Mouse (Mus musculus) embryonic facial prominence, embryonic 12.5 days (tissue): ENCODE results near the gene Oxsr1. TPM values are rescaled to one million over a fixed set of nuclear protein-coding genes. Genes with fewer than 3 reads are reported as not detected.

Source experiments
- ATAC-seq: fragments of 200-750 bp; cut with Nextera tagmentation; 2 replicates; pipeline ENCODE4 v1.8.0; 2017; ENCODE audit not compliant: insufficient number of reproducible peaks, insufficient read depth, low FRiP score, low TSS enrichment
- H3K27ac ChIP-seq: fragments of 300-500 bp; sonication (generic); 2 replicates; pipeline ENCODE4 v1.5.1; 2016; ENCODE audit warnings: mild to moderate bottlenecking
- H3K27me3 ChIP-seq: fragments of 300-500 bp; sonication (generic); 2 replicates; pipeline ENCODE4 v1.6.1; 2016; ENCODE audit warnings: mild to moderate bottlenecking, moderate library complexity
- H3K36me3 ChIP-seq: fragments of 300-500 bp; sonication (generic); 2 replicates; pipeline ENCODE4 v1.6.1; 2016; ENCODE audit warnings: mild to moderate bottlenecking
- H3K4me1 ChIP-seq: fragments of 300-500 bp; sonication (generic); 2 replicates; pipeline ENCODE4 v1.6.1; 2016
- H3K4me2 ChIP-seq: fragments of 300-500 bp; sonication (generic); replicated peaks from 2 replicates; pipeline ENCODE4 v1.6.1; 2016; ENCODE audit warnings: mild to moderate bottlenecking, moderate library complexity
- H3K4me3 ChIP-seq: fragments of 300-500 bp; sonication (generic); 2 replicates; pipeline ENCODE4 v1.5.1; 2016; ENCODE audit warnings: mild to moderate bottlenecking
- H3K9ac ChIP-seq: fragments of 300-500 bp; sonication (generic); 2 replicates; pipeline ENCODE4 v1.6.1; 2016; ENCODE audit warnings: mild to moderate bottlenecking, moderate library complexity
- H3K9me3 ChIP-seq: fragments of 300-500 bp; sonication (generic); 2 replicates; pipeline ENCODE4 v1.6.1; 2016; ENCODE audit warnings: mild to moderate bottlenecking, moderate library complexity
- WGBS: fragments of 180-500 bp; shearing (Covaris S2); methylation state at CpG from one replicate; pipeline ENCODE4 v1.1.7; 2016; 5-methylcytosine and 5-hydroxymethylcytosine counted together
- polyA plus RNA-seq: library from polyadenylated mRNA; unstranded; fragments of >200 nt; fragmentation: Nextera tagmentation; extraction: Ambion mirVana; gene quantifications from 2 replicates; pipeline ENCODE4 v1.2.1, GENCODE M21; 2016

Oxsr1 gene
- polyA plus RNA-seq, 1 experiment from 2014 or later, result 18.0 TPM

DNA sequence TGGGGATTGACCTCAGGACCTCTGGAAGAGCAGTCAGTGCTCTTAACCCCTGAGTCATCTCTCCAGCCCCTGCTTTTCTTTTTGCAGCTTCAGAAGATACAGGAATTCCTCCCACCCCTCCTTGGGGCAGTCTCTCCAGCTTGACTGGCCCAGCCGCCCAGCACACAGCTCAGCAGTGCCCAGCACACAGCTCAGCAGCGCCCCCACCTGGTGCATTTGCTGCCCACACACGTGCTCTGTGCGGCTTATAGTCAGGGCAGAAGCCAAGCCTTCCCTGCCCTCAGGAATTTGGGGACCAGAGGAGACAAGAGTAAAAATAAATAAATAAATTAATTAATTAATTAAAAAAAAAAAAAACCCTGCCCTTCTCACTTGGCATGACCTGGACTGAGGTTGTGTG is 29.8 kb upstream of the Oxsr1 start:
- Histone ChIP-seq H3K4me1 (no peaks in the 10 kb centered on the region), H3K27ac (no peak overlapping the region), H3K9me3 (no peaks in the 10 kb centered on the region), H3K4me2 (no peak overlapping the region), H3K9ac (no peak overlapping the region), H3K36me3 (peaks cover 36% of the 10 kb centered on the region), H3K27me3 (no peaks in the 10 kb centered on the region), H3K4me3 (no peak overlapping the region)
- whole genome bisulfite sequencing, result 32% methylated on average over 4 of the region's 4 CpGs
- ATAC-seq, result no peak

- H3K9me3 ChIP-seq, result no peaks in the 10 kb centered on the region
- H3K27me3 ChIP-seq, result no peaks in the 10 kb centered on the region
- no peak overlapping the region for H3K4me3 ChIP-seq
- H3K36me3 ChIP-seq, result peaks cover 45% of the 10 kb centered on the region
- H3K4me1 ChIP-seq, result no peaks in the 10 kb centered on the region
- 82% methylated on average over 10 of the region's 10 CpGs for WGBS
- no peak overlapping the region for H3K9ac ChIP-seq
- no peak for ATAC-seq
- no peak overlapping the region for H3K27ac ChIP-seq
- H3K4me2 ChIP-seq, result no peak overlapping the region
Observed at GRCm38 (mm10) chr9:119350947-119351705, 28.9 kb upstream of the Oxsr1 start.

GRCm38 (mm10) chr9:119350531-119350930 is 28.3 kb upstream of the Oxsr1 start:
- ATAC-seq, result no peak
- Histone ChIP-seq H3K27ac (no peak overlapping the region), H3K36me3 (peaks cover 51% of the 10 kb centered on the region), H3K4me3 (no peak overlapping the region), H3K27me3 (no peaks in the 10 kb centered on the region), H3K4me1 (no peaks in the 10 kb centered on the region), H3K9ac (no peak overlapping the region), H3K9me3 (no peaks in the 10 kb centered on the region), H3K4me2 (no peak overlapping the region)
- WGBS, result 89% methylated on average over 3 of the region's 3 CpGs

DNA sequence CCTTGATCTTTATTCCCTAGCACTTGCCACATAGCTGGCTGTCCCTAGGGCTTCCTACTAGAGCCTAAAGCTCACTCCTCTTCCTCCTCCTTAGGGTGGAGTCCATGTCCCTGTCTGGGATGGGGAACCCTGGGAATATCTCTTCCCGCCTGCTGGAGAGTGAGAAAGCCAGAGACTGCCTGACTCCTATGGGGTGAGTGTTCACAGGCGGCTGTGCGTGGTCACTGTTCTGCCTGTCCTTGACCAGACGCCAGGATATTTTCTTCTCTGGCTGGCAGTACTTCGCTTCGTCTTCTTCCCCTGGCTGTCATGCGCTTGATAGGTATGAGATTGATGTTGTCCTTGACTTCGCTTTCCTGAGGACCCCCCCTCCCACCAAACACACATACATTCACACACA is 24.1 kb upstream of the Oxsr1 start:
- ATAC-seq, result no peak
- Histone ChIP-seq H3K9ac (no peak overlapping the region), H3K4me3 (no peak overlapping the region), H3K27me3 (no peaks in the 10 kb centered on the region), H3K27ac (no peak overlapping the region), H3K36me3 (peaks cover 71% of the 10 kb centered on the region), H3K4me1 (peaks cover 9% of the 10 kb centered on the region), H3K4me2 (no peak overlapping the region), H3K9me3 (no peaks in the 10 kb centered on the region)
- WGBS, result 89% methylated on average over 8 of the region's 8 CpGs

DNA sequence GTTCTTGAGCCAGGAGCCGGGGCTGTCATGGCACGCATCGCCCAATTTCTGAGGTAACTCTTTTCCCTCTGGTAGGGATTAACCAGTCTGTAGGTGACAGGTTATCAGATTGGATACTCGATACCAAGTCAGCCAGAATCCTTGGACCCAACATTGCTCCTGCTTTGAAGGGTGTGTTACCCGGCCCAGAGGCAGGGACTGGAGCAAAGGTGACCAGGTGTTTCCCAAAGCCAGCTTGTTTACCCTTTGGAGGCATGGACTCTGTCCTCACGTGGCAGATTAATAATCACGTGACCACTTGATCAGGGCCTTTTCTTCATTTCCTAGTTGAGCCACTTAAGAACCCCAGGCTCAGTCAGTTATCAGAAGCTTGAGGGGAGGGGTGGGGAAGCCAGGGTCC is 20.5 kb upstream of the Oxsr1 start:
- ATAC-seq, result no peak
- Histone ChIP-seq H3K9me3 (no peaks in the 10 kb centered on the region), H3K27me3 (peaks cover 5% of the 10 kb centered on the region; the same call in 1 of the 2 replicates), H3K4me2 (peak overlapping the region; percentile 71), H3K9ac (no peak overlapping the region), H3K36me3 (peaks cover 46% of the 10 kb centered on the region), H3K4me1 (peaks cover 20% of the 10 kb centered on the region), H3K4me3 (no peak overlapping the region), H3K27ac (no peak overlapping the region)
- 89% methylated on average over 7 of the region's 7 CpGs for WGBS

DNA sequence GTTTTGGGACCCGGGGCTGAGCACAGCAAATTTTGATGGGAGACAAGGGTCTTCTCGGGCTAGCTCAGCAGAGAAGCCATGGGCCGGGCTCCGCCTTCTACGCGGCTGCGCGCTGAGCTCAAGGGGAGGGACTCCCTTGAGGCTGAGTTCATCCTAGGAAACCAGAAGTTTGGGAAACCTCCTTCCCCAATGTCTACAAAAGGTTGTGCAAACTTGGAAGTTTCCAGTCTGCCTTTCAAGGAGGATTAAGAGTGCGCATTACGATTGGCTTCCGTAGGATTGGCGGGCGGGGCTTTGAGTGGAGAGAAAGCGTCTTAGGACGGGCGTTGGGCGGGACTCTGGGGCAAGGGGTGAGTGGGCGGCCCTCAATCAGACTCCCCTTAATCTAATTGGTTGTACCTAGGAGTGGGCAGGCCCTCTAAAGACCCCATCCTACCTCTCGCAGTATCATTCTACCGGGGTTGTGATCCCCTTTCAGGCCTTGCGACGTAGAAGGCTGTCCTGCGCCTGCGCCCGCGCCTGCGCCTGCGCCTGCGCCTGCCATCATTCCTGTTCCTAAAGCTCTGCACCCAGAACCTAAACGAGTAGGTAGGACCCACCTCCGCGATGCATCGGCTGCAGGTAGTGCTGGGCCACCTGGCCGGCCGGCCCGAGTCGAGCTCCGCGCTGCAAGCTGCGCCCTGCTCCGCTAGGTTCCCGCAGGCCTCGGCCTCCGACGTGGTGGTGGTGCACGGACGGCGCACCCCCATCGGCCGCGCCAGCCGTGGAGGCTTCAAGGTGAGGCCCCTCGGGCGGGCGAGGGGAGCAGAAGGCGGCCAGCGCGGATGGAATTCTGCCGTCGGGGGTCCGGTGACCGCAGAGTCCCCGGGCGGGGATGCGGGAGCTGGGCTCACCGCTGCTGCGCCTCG is 18.9 kb upstream of the Oxsr1 start, which contains the start of gene Myd88:
Gene Myd88 (minus strand): TSS at position 503 of the 908 bp plus-strand sequence.
- peaks cover 30% of the 10 kb centered on the region for H3K36me3 ChIP-seq
- peak within 1 kb of the TSS; percentile 71 for H3K4me2 ChIP-seq
- H3K9ac ChIP-seq, result peak within 1 kb of the TSS; percentile 88
- H3K4me3 ChIP-seq, result peak within 1 kb of the TSS; percentile 88
- H3K9me3 ChIP-seq, result no peaks in the 10 kb centered on the region
- H3K27ac ChIP-seq, result peak within 1 kb of the TSS; percentile 92
- H3K27me3 ChIP-seq, result peaks cover 5% of the 10 kb centered on the region; the same call in 1 of the 2 replicates
- peak; percentile 99 for ATAC-seq
- peaks cover 20% of the 10 kb centered on the region for H3K4me1 ChIP-seq
- under 1% methylated on average over 67 of the region's 68 CpGs for WGBS

DNA sequence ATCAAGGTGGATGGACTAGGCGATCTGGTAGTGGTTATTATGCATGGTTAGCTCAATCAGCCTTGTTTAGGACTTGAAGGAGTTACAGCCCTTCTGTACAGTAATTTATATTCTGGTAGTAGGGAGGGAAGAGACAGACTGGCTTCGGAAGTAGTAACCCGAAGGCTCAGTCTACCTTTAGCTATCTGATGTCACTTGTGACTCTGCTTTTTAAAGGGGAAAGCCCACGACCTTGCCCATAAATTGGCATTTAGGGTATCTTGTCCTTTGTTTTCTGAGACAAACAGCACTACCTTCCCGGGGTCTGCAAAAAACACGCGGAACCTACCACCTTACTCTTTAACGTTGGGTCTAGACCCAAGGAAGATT is 18.0 kb upstream of the Oxsr1 start:
- peaks cover 21% of the 10 kb centered on the region for H3K36me3 ChIP-seq
- H3K9ac ChIP-seq, result peak overlapping the region; percentile 57
- H3K4me1 ChIP-seq, result peaks cover 20% of the 10 kb centered on the region
- H3K9me3 ChIP-seq, result no peaks in the 10 kb centered on the region
- H3K4me2 ChIP-seq, result peak overlapping the region; percentile 71
- H3K4me3 ChIP-seq, result peak overlapping the region; percentile 88
- H3K27me3 ChIP-seq, result peaks cover 5% of the 10 kb centered on the region; the same call in 1 of the 2 replicates
- WGBS, result 6% methylated on average over 8 of the region's 8 CpGs
- H3K27ac ChIP-seq, result peak overlapping the region; percentile 92
- ATAC-seq, result no peak

- Histone ChIP-seq H3K4me2 (peak within 1 kb of the TSS; percentile 71), H3K27ac (peak within 1 kb of the TSS; percentile 92), H3K36me3 (peaks cover 16% of the 10 kb centered on the region), H3K9ac (peak within 1 kb of the TSS; percentile 57), H3K4me3 (peak within 1 kb of the TSS; percentile 88), H3K4me1 (peaks cover 20% of the 10 kb centered on the region), H3K27me3 (peaks cover 5% of the 10 kb centered on the region; the same call in 1 of the 2 replicates), H3K9me3 (no peaks in the 10 kb centered on the region)
- under 1% methylated on average over 43 of the region's 43 CpGs for WGBS
- no peak for ATAC-seq
Observed at GRCm38 (mm10) chr9:119339558-119340211, 17.5 kb upstream of the Oxsr1 start, which contains the start of gene Acaa1a. Gene Acaa1a (plus strand): TSS chr9:119339676.

- H3K27ac ChIP-seq, result no peak overlapping the region
Observed at GRCm38 (mm10) chr9:119339106-119339505, 16.9 kb upstream of the Oxsr1 start.

GRCm38 (mm10) chr9:119338350-119338749 is 16.1 kb upstream of the Oxsr1 start:
- Histone ChIP-seq H3K4me3 (no peak overlapping the region), H3K9me3 (no peaks in the 10 kb centered on the region), H3K27me3 (peaks cover 5% of the 10 kb centered on the region; the same call in 1 of the 2 replicates), H3K36me3 (peaks cover 2% of the 10 kb centered on the region; the same call in 1 of the 2 replicates), H3K9ac (no peak overlapping the region), H3K4me1 (peaks cover 20% of the 10 kb centered on the region), H3K4me2 (no peak overlapping the region), H3K27ac (no peak overlapping the region)
- WGBS, result 85% methylated on average over 3 of the region's 3 CpGs
- ATAC-seq, result no peak

More at GRCm38 (mm10) chr9:119339106-119339505, 16.9 kb upstream of the Oxsr1 start:
- H3K4me2 ChIP-seq, result peak overlapping the region; percentile 71
- no peak for ATAC-seq
- WGBS, result 50% methylated on average over 7 of the region's 7 CpGs
- peaks cover 10% of the 10 kb centered on the region for H3K36me3 ChIP-seq
- H3K4me1 ChIP-seq, result peaks cover 20% of the 10 kb centered on the region
- H3K27me3 ChIP-seq, result peaks cover 5% of the 10 kb centered on the region; the same call in 1 of the 2 replicates
- peak overlapping the region; percentile 88 for H3K4me3 ChIP-seq
- no peaks in the 10 kb centered on the region for H3K9me3 ChIP-seq
- peak overlapping the region; percentile 57 for H3K9ac ChIP-seq

DNA sequence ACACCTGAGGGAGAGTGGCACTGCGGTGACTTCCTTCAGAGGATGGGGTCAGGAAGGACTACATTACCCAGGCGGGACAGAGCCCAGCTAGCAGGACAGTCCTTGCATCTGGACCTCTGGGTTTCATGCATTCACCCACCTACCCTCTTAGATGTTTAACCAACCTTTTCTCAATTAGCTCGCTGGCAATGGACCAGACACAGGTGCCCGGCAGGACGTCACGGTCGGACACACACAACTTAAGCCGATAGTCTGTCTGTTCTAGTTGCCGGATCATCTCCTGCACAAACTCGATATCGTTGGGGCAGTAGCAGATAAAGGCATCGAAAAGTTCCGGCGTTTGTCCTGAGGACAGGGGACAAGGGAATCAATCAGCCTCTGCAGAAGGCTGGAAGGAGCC is 15.6 kb upstream of the Oxsr1 start:
- no peaks in the 10 kb centered on the region for H3K36me3 ChIP-seq
- no peak overlapping the region for H3K4me3 ChIP-seq
- no peak for ATAC-seq
- no peak overlapping the region for H3K4me2 ChIP-seq
- no peak overlapping the region for H3K27ac ChIP-seq
- 91% methylated on average over 14 of the region's 14 CpGs for WGBS
- H3K9ac ChIP-seq, result no peak overlapping the region
- peaks cover 5% of the 10 kb centered on the region; the same call in 1 of the 2 replicates for H3K27me3 ChIP-seq
- peaks cover 20% of the 10 kb centered on the region for H3K4me1 ChIP-seq
- no peaks in the 10 kb centered on the region for H3K9me3 ChIP-seq
